In genomic region chr6:22216276-22216973, GRCm38 (mm10) we compare ENCODE assay signal across 16 mouse cellular contexts.
DNase-seq lines count a peak whose midpoint lies in the region; ATAC-seq and TF ChIP-seq lines count a peak whose summit lies in the region.
"Had no signal": no experiment of that assay in that cellular context is flagged by ENCODE, and none has a peak within 500 bp of the region (broad histone marks: within the 10 kb centered on the region; RNA-seq: fewer than 3 reads in every experiment).

No protein-coding gene starts in this region.

- no peak for TF ChIP-seq POLR2A in embryonic fibroblast, embryonic 13.5 days (IDR thresholded peaks at IDR 0.05; ENCODE audit: low read depth, low read length)

- no peak overlapping the region for H3K9ac ChIP-seq in hindbrain, embryonic 12.5 days
- H3K9ac ChIP-seq in hindbrain, embryonic 14.5 days: no peak overlapping the region
- no peak overlapping the region for H3K9ac ChIP-seq in neural tube, embryonic 12.5 days
- H3K9ac ChIP-seq: intestine, embryonic 15.5 days; liver, embryonic 15.5 days; stomach, embryonic 15.5 days had no signal

- TF ChIP-seq CTCF in embryonic fibroblast, embryonic 13.5 days (IDR thresholded peaks at IDR 0.05; ENCODE audit: borderline replicate concordance, insufficient read depth, low read length): no peak

- no peak overlapping the region for H3K27ac ChIP-seq in hindbrain, embryonic 12.5 days
- H3K27ac ChIP-seq in hindbrain, embryonic 14.5 days: no peak overlapping the region
- peak overlapping the region; percentile 79 for H3K27ac ChIP-seq in embryonic fibroblast, embryonic 13.5 days (ENCODE audit: insufficient read depth, low read length)
- H3K27ac ChIP-seq in neural tube, embryonic 12.5 days: no peak overlapping the region
- H3K27ac ChIP-seq: forebrain, embryonic 10.5 days; gastrocnemius, adult 2 months; intestine, embryonic 15.5 days; liver, embryonic 15.5 days; stomach, embryonic 15.5 days had no signal

- ATAC-seq in hindbrain, embryonic 12.5 days (ENCODE audit: low FRiP score): peak; percentile 60
- no peak for ATAC-seq in hindbrain, embryonic 14.5 days (ENCODE audit: low FRiP score)
- peak; percentile 65 for ATAC-seq in neural tube, embryonic 12.5 days (ENCODE audit: low FRiP score, low read depth)
- ATAC-seq: intestine, embryonic 15.5 days had no signal

- no peaks in the 10 kb centered on the region for H3K4me1 ChIP-seq in hindbrain, embryonic 12.5 days
- no peaks in the 10 kb centered on the region for H3K4me1 ChIP-seq in hindbrain, embryonic 14.5 days (replicated peaks; ENCODE audit: control insufficient read depth, insufficient read depth, low read length)
- H3K4me1 ChIP-seq in embryonic fibroblast, embryonic 13.5 days (ENCODE audit: control insufficient read depth, insufficient read depth, low read length): peaks cover 20% of the 10 kb centered on the region
- H3K4me1 ChIP-seq in neural tube, embryonic 12.5 days: no peaks in the 10 kb centered on the region
- H3K4me1 ChIP-seq: forebrain, embryonic 10.5 days; intestine, embryonic 15.5 days; liver, embryonic 15.5 days; stomach, embryonic 15.5 days had no signal

- H3K9me3 ChIP-seq in hindbrain, embryonic 12.5 days (replicated peaks): no peaks in the 10 kb centered on the region
- no peaks in the 10 kb centered on the region for H3K9me3 ChIP-seq in hindbrain, embryonic 14.5 days (ENCODE audit: control insufficient read depth, low read length)
- no peaks in the 10 kb centered on the region for H3K9me3 ChIP-seq in neural tube, embryonic 12.5 days
- H3K9me3 ChIP-seq: forebrain, embryonic 10.5 days; intestine, embryonic 15.5 days; liver, embryonic 15.5 days; stomach, embryonic 15.5 days had no signal

- 79% methylated on average over 14 of the region's 14 CpGs for WGBS in hindbrain, embryonic 12.5 days
- WGBS in hindbrain, embryonic 14.5 days: 70% methylated on average over 14 of the region's 14 CpGs
- 60% methylated on average over 14 of the region's 14 CpGs for WGBS in neural tube, embryonic 12.5 days

- no peaks in the 10 kb centered on the region for H3K27me3 ChIP-seq in hindbrain, embryonic 12.5 days
- H3K27me3 ChIP-seq in hindbrain, embryonic 14.5 days (ENCODE audit: control insufficient read depth, insufficient read depth, low read length): no peaks in the 10 kb centered on the region
- no peaks in the 10 kb centered on the region for H3K27me3 ChIP-seq in neural tube, embryonic 12.5 days (replicated peaks)
- H3K27me3 ChIP-seq: intestine, embryonic 15.5 days; liver, embryonic 15.5 days; stomach, embryonic 15.5 days had no signal

- H3K36me3 ChIP-seq in hindbrain, embryonic 12.5 days: no peaks in the 10 kb centered on the region
- H3K36me3 ChIP-seq in hindbrain, embryonic 14.5 days (replicated peaks; ENCODE audit: control insufficient read depth, insufficient read depth): no peaks in the 10 kb centered on the region
- no peaks in the 10 kb centered on the region for H3K36me3 ChIP-seq in neural tube, embryonic 12.5 days
- H3K36me3 ChIP-seq: forebrain, embryonic 10.5 days; intestine, embryonic 15.5 days; liver, embryonic 15.5 days; stomach, embryonic 15.5 days had no signal

- no peak for DNase-seq in hindbrain, embryonic 14.5 days (ENCODE audit: low spot score)
- DNase-seq in NIH3T3 (ENCODE audit: low read depth): peak; percentile 85
- DNase-seq in cerebellum, adult 11 months: no peak
- no peak for DNase-seq in urinary bladder, adult 2 months (ENCODE audit: low spot score)
- DNase-seq: gastrocnemius, adult 2 months; heart, postnatal 4 days; kidney, postnatal 36 days; lung, postnatal 4 days; thymus, postnatal 25 days had no signal

- no peak overlapping the region for H3K4me3 ChIP-seq in hindbrain, embryonic 12.5 days
- H3K4me3 ChIP-seq in hindbrain, embryonic 14.5 days (replicated peaks; ENCODE audit: low read length): no peak overlapping the region
- H3K4me3 ChIP-seq in embryonic fibroblast, embryonic 13.5 days (ENCODE audit: insufficient read depth, low read length): no peak overlapping the region
- no peak overlapping the region for H3K4me3 ChIP-seq in neural tube, embryonic 12.5 days
- H3K4me3 ChIP-seq: forebrain, embryonic 10.5 days; gastrocnemius, adult 2 months; intestine, embryonic 15.5 days; liver, embryonic 15.5 days; stomach, embryonic 15.5 days had no signal

- H3K4me2 ChIP-seq in hindbrain, embryonic 12.5 days (replicated peaks): no peak overlapping the region
- H3K4me2 ChIP-seq in hindbrain, embryonic 14.5 days (replicated peaks): no peak overlapping the region
- no peak overlapping the region; the same call in 1 of the 2 replicates for H3K4me2 ChIP-seq in neural tube, embryonic 12.5 days (replicated peaks)
- H3K4me2 ChIP-seq: intestine, embryonic 15.5 days; liver, embryonic 15.5 days; stomach, embryonic 15.5 days had no signal
